Mouse (Mus musculus) v-Abl transformed pro-B cells (cell line): ENCODE data around the gene C1qtnf5.

Experiments
- in situ Hi-C, 2 experiments: fragments of 400-800 bp; cut with MboI; formaldehyde crosslinking; loops; one replicate each; pipeline ENCODE4 v1.15.1; 2025; ENCODE audit not compliant: unreplicated experiment in 2 of 2

C1qtnf5 gene

GRCm38 (mm10) chr9:44107110-44107509 lies at the start of gene C1qtnf5:
Gene C1qtnf5 (plus strand): TSS chr9:44107245.
- in situ Hi-C loops = no loop called here

DNA sequence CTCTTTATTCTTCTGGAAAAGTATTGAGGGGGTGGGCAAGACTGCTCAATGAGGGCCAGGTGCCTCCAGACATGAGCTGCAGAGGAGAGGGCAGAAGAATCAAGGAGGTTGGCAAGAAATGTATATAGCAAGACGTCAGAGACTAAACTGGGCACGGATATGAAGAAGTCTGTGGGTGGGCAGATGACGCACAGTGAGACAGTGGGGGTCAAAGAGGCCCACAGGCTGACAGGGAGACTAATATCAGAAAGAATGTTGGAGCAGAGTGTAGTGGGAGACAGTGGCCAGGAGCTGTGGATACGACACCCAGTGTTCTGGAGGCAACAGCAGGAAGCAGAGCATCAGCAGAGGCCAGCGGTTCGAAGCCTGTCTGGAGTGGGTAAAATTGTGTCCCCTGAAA lies 48.4 kb upstream of the C1qtnf5 start:
- in situ Hi-C loops = no loop called here

GRCm38 (mm10) chr9:44065177-44065576 lies 41.9 kb upstream of the C1qtnf5 start:
- in situ Hi-C loops = no loop called here

GRCm38 (mm10) chr9:44066785-44067225 lies 40.2 kb upstream of the C1qtnf5 start, which contains the start of gene Usp2:
Gene Usp2 (plus strand): TSS chr9:44067021.
- in situ Hi-C loops = no loop called here

- in situ Hi-C loops = no loop called here
Observed at GRCm38 (mm10) chr9:44067241-44067959, 39.6 kb upstream of the C1qtnf5 start.

DNA sequence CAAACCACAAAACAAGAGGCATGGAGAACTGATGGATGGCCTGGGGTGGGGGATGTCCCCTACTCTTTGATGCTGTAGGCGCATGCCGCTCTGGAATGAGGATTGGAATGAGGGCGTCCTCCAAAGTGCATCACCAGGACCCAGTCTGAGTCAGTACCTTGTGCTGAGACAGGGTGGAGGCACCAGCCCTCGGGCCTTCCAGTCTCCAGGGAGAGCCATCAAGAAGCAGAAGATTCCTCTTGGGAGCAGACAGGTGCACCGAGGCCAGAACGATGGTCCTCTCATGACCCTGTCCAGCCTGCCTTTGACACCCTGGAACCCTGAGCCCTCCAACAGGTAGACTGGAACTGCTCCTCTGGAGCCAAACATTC lies 39.1 kb upstream of the C1qtnf5 start:
- in situ Hi-C loops = no loop called here

DNA sequence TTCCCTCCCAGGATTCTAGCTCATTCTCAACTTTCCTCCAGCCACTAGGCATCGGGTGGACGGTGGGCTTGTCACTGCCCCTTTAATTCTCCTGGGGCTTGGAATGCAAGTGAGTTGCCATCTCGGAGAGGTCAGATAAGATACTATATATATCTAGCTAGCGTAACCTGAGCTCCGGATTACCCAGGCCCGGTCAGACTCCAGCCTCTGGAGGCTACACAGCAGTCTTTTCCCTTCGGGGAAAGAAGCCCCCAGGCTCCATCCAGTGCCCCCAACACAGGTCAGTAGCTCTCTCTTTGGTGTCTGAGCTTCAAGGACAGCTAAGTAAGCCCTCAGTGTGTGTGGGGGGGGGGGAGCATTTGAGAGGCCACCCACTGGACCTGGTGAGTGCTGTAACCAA lies 37.8 kb upstream of the C1qtnf5 start:
- in situ Hi-C loops = no loop called here

DNA sequence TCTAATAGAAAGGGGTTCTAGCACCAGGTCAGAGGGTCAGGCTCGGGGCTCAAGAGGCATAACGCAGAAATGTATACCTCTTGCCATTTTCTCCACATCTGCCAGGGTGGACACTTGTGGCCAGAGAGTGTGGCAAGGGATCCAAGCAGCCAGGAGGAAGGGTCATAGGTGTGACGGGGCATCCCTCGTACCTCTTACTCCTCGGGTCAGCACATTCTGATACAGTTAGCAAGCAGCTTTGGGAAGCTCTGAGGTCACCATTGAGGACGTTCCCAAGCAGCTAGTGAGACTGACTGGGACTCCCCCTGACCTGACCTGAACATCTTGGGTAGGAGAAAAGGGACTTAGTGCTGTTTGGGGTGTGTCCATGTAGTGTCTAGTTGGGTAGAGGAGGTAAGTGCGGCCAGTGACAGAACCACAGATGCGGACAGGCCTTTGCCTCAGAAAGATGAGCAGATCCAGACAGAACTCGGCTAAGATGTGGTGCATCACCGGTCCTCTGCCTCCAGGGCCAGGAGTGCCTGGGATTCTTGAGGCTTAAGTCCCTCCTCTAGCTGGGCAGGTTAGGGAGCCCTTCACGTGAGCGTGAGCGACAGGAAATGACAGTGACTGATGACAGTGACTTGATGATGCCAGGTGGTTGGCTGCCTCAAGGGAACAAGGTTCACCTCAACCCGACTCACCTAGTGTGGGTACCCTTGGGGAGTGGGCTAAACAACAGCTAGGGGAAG lies 36.8 kb upstream of the C1qtnf5 start:
- in situ Hi-C loops = no loop called here

DNA sequence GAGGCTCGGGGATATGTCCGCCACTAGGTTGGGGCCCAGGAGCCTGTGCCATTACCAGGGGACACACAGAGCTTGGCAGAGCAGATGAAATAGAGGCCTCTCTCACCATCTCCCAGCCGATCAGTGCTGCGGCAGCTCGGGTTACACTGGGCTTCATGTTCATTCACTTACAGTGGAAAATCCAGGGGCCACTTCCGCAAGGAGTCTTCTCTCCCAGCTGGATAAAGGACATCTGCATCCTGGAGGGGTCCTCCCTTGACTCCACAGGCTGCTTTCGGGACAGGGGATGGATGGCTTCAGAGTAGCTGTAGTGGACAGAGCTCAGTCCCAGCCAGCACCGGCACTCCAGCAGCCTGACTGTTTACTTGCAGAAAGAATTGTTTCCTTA lies 36.2 kb upstream of the C1qtnf5 start:
- in situ Hi-C loops = no loop called here

- in situ Hi-C loops = no loop called here
Observed at GRCm38 (mm10) chr9:44071914-44072598, 35.0 kb upstream of the C1qtnf5 start.

DNA sequence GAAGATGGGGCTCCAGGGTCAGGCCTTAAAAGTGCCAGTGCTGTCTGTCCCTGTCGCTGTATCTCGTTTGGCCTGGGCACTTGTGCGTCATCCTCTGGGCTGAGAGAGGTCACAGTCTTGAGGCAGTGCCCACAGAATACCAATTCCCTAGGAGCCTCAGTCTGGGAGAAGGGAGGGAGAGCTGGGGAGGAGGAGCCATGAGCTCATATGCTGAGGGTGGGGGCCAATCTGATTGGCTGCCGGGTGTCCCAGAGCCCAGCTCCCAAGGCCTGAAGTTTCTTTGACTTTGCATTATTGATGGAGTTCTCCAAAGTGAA lies 34.5 kb upstream of the C1qtnf5 start:
- in situ Hi-C loops = no loop called here

GRCm38 (mm10) chr9:44073115-44073514 lies 33.9 kb upstream of the C1qtnf5 start:
- in situ Hi-C loops = no loop called here

- in situ Hi-C loops = loop anchor here (25.0 kb wide), 1 partner anchor 737 kb away; no protein-coding TSS in a partner anchor
Observed at GRCm38 (mm10) chr9:44074395-44075275, 32.4 kb upstream of the C1qtnf5 start.

DNA sequence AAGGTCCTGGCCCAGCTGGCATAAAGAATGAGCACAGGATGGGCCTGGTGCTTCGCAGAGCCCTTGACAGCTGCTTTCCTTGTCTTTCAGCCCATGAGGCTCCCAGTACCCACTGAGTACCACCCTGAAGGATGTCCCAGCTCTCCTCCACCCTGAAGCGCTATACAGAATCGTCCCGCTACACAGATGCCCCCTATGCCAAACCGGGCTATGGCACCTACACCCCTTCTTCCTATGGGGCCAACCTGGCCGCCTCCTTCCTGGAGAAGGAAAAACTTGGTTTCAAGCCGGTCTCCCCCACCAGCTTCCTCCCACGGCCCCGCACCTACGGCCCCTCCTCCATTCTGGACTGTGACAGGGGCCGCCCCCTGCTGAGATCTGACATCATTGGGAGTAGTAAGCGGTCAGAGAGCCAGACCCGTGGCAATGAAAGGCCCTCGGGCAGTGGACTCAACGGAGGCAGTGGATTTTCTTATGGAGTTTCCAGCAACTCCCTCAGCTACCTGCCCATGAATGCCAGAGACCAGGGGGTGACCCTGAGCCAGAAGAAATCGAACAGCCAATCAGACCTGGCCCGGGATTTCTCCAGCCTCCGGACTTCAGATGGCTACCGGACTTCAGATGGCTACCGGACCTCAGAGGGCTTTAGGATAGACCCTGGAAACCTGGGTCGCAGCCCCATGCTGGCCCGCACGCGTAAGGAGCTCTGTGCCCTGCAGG lies 31.6 kb upstream of the C1qtnf5 start:
- in situ Hi-C loops = loop anchor here (25.0 kb wide), 1 partner anchor 738 kb away; no protein-coding TSS in a partner anchor

GRCm38 (mm10) chr9:44075996-44076763 lies 30.9 kb upstream of the C1qtnf5 start:
- in situ Hi-C loops = loop anchor here (25.0 kb wide), 1 partner anchor 739 kb away; no protein-coding TSS in a partner anchor

DNA sequence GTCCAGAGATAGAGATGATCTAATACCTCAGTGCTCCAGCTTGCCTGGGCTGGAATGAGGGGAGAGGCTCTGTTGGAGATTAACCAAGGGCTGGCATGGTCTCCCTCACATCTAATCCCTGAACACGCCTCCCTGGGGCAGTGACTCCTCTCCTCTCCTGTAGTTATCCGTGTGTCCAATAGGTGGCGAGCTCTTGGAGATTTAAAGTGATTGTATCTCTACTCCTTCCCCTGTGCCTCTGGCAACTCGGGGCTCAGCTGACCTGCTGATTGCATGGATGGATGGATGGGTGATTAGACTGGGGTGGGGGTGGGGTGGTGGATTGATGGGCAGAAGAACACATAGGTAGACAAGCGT lies 30.3 kb upstream of the C1qtnf5 start:
- in situ Hi-C loops = loop anchor here (25.0 kb wide), 1 partner anchor 739 kb away; no protein-coding TSS in a partner anchor

DNA sequence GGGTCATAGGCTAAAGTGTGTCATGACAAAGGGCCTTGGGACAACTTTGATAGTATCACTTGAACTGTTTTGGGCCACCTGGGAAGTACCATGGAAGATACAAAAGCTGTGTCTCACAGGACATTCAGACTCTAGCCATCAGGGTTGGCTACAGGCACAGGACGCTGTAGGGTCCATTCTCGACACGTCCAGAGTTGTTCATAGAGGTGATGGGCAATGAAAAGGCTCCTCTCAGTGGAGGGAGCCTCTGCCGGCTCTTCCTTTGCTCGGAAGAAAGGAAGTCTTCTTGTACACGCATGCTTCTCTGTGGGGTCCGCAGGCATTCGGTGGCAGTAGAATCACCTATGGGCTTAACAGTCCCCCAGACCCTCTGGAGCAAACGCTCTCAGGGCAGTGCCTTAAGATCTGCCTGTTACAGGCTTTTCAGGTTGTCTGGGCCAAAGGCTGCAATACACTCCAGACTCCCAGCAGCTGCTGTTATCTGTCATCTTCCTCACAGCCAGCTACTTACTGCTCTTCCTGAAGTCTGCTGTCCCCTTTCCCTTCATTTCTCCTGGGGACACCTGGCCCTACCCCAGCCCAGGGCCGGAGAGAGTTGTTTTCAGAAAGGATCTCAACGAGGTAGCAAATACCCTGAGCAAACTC lies 29.7 kb upstream of the C1qtnf5 start:
- in situ Hi-C loops = loop anchor here (25.0 kb wide), 1 partner anchor 740 kb away; no protein-coding TSS in a partner anchor

DNA sequence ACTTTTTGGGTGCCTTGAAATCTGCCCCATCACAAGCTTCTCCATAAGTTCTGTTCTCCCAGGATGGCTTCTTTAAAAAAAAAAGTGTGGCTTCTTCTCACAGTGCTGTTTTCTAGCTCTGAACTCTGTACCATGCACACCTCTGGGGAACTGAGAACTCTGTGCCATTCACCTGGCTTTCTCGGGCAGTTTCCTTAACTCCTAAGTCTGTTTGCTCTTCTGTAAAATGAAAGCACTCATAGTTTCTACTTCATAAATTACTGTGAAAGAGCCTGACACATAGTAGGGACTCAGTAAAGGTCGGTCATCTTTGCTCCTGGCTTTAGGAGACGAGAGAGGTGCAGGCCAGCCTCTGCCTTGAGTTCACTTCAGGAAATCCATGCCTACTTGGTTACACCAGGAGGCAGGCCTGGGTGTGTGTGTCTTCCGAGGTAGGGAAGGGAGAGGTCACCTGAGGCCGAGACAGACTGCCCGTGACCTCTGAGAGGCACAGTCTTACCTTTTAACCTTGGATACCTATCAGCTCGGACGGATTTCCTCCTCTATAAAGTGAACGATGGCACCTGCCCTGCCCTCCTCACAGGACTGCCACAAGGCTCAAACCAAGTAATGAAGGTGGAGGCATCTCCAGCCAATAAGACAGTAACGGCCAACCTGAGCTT lies 28.8 kb upstream of the C1qtnf5 start:
- in situ Hi-C loops = loop anchor here (25.0 kb wide), 1 partner anchor 741 kb away; no protein-coding TSS in a partner anchor
